Mouse (Mus musculus): ENCODE measurements around the gene Erich3.
A peak's percentile ranks its signal among the peaks of the same experiment; 100 is the strongest.
"Not testable (repeated sequence)": the region's sequence is repeated elsewhere in the genome, so short reads cannot be mapped to it uniquely, and the experiment has no call there.

Erich3 gene

GRCm38 (mm10) chr3:154663545-154663944 is at the start of gene Erich3:
Gene Erich3 (plus strand): TSS chr3:154663859.
- no peak for DNase-seq (ENCODE audit: low spot score in 2 of 2)

GRCm38 (mm10) chr3:154614771-154615170 is 48.9 kb upstream of the Erich3 start:
- DNase-seq (ENCODE audit: low spot score in 2 of 2): no peak

- DNase-seq (ENCODE audit: low spot score in 2 of 2): no peak
These were observed 48.4 kb upstream of the Erich3 start for GRCm38 (mm10) chr3:154615304-154615703.

GRCm38 (mm10) chr3:154616106-154616505 is 47.6 kb upstream of the Erich3 start:
- no peak for DNase-seq (ENCODE audit: low spot score in 2 of 2)

- DNase-seq (ENCODE audit: low spot score in 2 of 2): no peak
These were observed 35.4 kb upstream of the Erich3 start for GRCm38 (mm10) chr3:154628284-154628683.

- DNase-seq (ENCODE audit: low spot score in 2 of 2): not testable (repeated sequence)
These were observed 32.4 kb upstream of the Erich3 start for GRCm38 (mm10) chr3:154631281-154631680.

- no peak for DNase-seq (ENCODE audit: low spot score in 2 of 2)
These were observed 30.6 kb upstream of the Erich3 start for GRCm38 (mm10) chr3:154633091-154633490.

- peak in 1 of 2 experiments; percentile 52 for DNase-seq (ENCODE audit: low spot score in 2 of 2)
These were observed 16.8 kb upstream of the Erich3 start for GRCm38 (mm10) chr3:154646638-154647442.

GRCm38 (mm10) chr3:154647443-154647780 is 16.2 kb upstream of the Erich3 start:
- peak in 1 of 2 experiments; percentile 34 for DNase-seq (ENCODE audit: low spot score in 2 of 2)

- DNase-seq (ENCODE audit: low spot score in 2 of 2): no peak
These were observed 14.0 kb upstream of the Erich3 start for GRCm38 (mm10) chr3:154649411-154650285.

GRCm38 (mm10) chr3:154651192-154651821 is 12.4 kb upstream of the Erich3 start:
- no peak for DNase-seq (ENCODE audit: low spot score in 2 of 2)

- peak in 1 of 2 experiments; percentile 73 for DNase-seq (ENCODE audit: low spot score in 2 of 2)
These were observed 10.9 kb upstream of the Erich3 start for GRCm38 (mm10) chr3:154652581-154653420.

- peak in 1 of 2 experiments; percentile 36 for DNase-seq (ENCODE audit: low spot score in 2 of 2)
These were observed 10.2 kb upstream of the Erich3 start for GRCm38 (mm10) chr3:154653454-154653853.

- no peak for DNase-seq (ENCODE audit: low spot score in 2 of 2)
These were observed 9.4 kb upstream of the Erich3 start for GRCm38 (mm10) chr3:154654284-154654683.

- DNase-seq (ENCODE audit: low spot score in 2 of 2): no peak
These were observed 8.8 kb upstream of the Erich3 start for GRCm38 (mm10) chr3:154654901-154655300.

- DNase-seq (ENCODE audit: low spot score in 2 of 2): no peak
These were observed 7.9 kb upstream of the Erich3 start for GRCm38 (mm10) chr3:154655711-154656110.

GRCm38 (mm10) chr3:154663976-154664581 is 420 bp downstream of the Erich3 start:
- DNase-seq (ENCODE audit: low spot score in 2 of 2): peak in 1 of 2 experiments; percentile 16

GRCm38 (mm10) chr3:154664636-154665035 is 977 bp downstream of the Erich3 start:
- DNase-seq (ENCODE audit: low spot score in 2 of 2): no peak

- DNase-seq (ENCODE audit: low spot score in 2 of 2): no peak
These were observed 4.8 kb downstream of the Erich3 start for GRCm38 (mm10) chr3:154668485-154668884.

GRCm38 (mm10) chr3:154670584-154670983 is 6.9 kb downstream of the Erich3 start:
- no peak for DNase-seq (ENCODE audit: low spot score in 2 of 2)

- no peak for DNase-seq (ENCODE audit: low spot score in 2 of 2)
These were observed 7.4 kb downstream of the Erich3 start for GRCm38 (mm10) chr3:154671013-154671412.

All from urinary bladder, postnatal 4 days (tissue).